Mouse (Mus musculus): ENCODE results near the gene Hoxd3.

DNA sequence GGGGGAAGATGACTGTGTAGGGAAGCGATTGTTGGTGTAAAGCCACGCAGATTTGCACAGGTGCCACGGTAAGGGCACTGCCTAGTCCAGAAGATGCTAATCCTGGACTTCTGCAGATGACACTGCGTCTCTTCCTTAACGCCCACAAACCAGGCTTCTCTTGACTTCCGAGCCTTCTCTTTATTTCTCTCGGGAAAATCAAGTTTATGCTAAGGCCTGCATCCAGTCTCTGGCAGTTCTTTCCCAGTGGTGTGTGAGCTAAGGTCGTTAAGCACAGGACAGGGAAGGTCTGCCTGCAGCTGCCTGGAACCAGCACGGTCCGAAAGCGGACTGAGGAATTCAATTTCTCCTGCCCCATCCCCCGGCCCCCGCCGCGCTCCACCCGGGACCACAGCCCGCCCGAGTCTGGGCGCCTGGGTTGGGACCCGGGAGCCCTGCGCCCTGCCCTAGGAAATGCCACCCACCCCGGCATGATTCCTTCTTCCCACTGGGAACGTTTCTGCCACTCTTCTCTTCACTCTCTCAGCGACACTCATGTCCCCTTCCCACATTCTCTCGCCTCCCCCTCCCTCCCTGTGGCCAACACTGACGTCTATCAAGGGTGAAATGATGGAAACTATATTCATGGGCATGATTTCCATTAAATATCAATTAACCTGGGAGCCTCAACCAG is 7.9 kb upstream of the Hoxd3 start:
- TF ChIP-seq CTCF (IDR thresholded peaks at IDR 0.05; ENCODE audit: low read depth, low read length) (no peak), POLR2A (IDR thresholded peaks at IDR 0.05; ENCODE audit: extremely low read depth, insufficient read depth, low read length) (no peak)
